Mouse (Mus musculus): ENCODE measurements around the gene Pmis2.

The Pmis2 gene

GRCm38 (mm10) chr7:30671480-30671879, at the start of gene Pmis2:
Gene Pmis2, minus strand, starts transcription at chr7:30671605.
- no peak for DNase-seq

- no peak for DNase-seq
Observed at GRCm38 (mm10) chr7:30719669-30720068, 48.3 kb upstream of the Pmis2 start.

GRCm38 (mm10) chr7:30717716-30718046, 46.3 kb upstream of the Pmis2 start:
- DNase-seq: no peak

GRCm38 (mm10) chr7:30717006-30717715, 45.8 kb upstream of the Pmis2 start:
- DNase-seq: no peak

- DNase-seq: no peak
Observed at GRCm38 (mm10) chr7:30711942-30712341, 40.5 kb upstream of the Pmis2 start, which contains the start of gene Atp4a. Gene Atp4a, plus strand, starts transcription at chr7:30712209.

GRCm38 (mm10) chr7:30707441-30707840, 36.0 kb upstream of the Pmis2 start:
- no peak for DNase-seq

GRCm38 (mm10) chr7:30706214-30706882, 34.9 kb upstream of the Pmis2 start:
- no peak for DNase-seq

GRCm38 (mm10) chr7:30698589-30698988, 27.2 kb upstream of the Pmis2 start, which contains the start of gene 2200002J24Rik:
Gene 2200002J24Rik, plus strand, starts transcription at chr7:30698926.
- no peak for DNase-seq

- no peak for DNase-seq
Observed at GRCm38 (mm10) chr7:30698101-30698500, 26.7 kb upstream of the Pmis2 start.

- no peak for DNase-seq
Observed at GRCm38 (mm10) chr7:30688325-30688724, 16.9 kb upstream of the Pmis2 start.

GRCm38 (mm10) chr7:30683425-30683824, 12.0 kb upstream of the Pmis2 start:
- no peak for DNase-seq

- no peak for DNase-seq
Observed at GRCm38 (mm10) chr7:30681897-30682296, 10.5 kb upstream of the Pmis2 start.

- no peak for DNase-seq
Observed at GRCm38 (mm10) chr7:30678263-30678975, 7.0 kb upstream of the Pmis2 start.

- no peak for DNase-seq
Observed at GRCm38 (mm10) chr7:30669229-30669628, 2.2 kb downstream of the Pmis2 start.

GRCm38 (mm10) chr7:30665321-30665720, 6.1 kb downstream of the Pmis2 start:
- peak; percentile 20 for DNase-seq

- DNase-seq: peak; percentile 85
Observed at GRCm38 (mm10) chr7:30664529-30665200, 6.7 kb downstream of the Pmis2 start, which contains the start of gene Haus5. Gene Haus5, minus strand, starts transcription at chr7:30664994.

GRCm38 (mm10) chr7:30649591-30650540, 21.5 kb downstream of the Pmis2 start, which contains the start of gene Rbm42:
Gene Rbm42, minus strand, starts transcription at chr7:30650317.
- peak; percentile 97 for DNase-seq

- no peak for DNase-seq
Observed at GRCm38 (mm10) chr7:30639083-30639482, 32.3 kb downstream of the Pmis2 start.

GRCm38 (mm10) chr7:30636395-30636794, 35.0 kb downstream of the Pmis2 start:
- no peak for DNase-seq

- no peak for DNase-seq
Observed at GRCm38 (mm10) chr7:30635752-30636151, 35.7 kb downstream of the Pmis2 start, which contains the start of gene Etv2. Gene Etv2, minus strand, starts transcription at chr7:30635852.

GRCm38 (mm10) chr7:30634621-30635020, 36.8 kb downstream of the Pmis2 start:
- DNase-seq: no peak

Measured in cerebellum, adult 11 months (tissue).